Mouse (Mus musculus) forebrain, embryonic 14.5 days (tissue): ENCODE results near the gene Gm43302. TPM values are rescaled to one million over a fixed set of nuclear protein-coding genes. Genes with fewer than 3 reads are reported as not detected.
"Not testable (repeated sequence)": the region's sequence is repeated elsewhere in the genome, so short reads cannot be mapped to it uniquely, and the experiment has no call there.

Source experiments
- ATAC-seq: fragments of 200-750 bp; cut with Nextera tagmentation; 2 replicates; pipeline ENCODE4 v1.8.0; 2017; ENCODE audit warnings: mild to moderate bottlenecking, moderate library complexity
- DNase-seq: peaks from one replicate; pipeline ENCODE4 v3.0.0-alpha.2; 2015; ENCODE audit warnings: low spot score
- H3K27ac ChIP-seq: fragments of 300-500 bp; sonication (generic); 2 replicates; pipeline ENCODE4 v1.5.1; 2014; ENCODE audit warnings: low read depth, mild to moderate bottlenecking, control low read depth, low read length, moderate library complexity
- H3K27me3 ChIP-seq: fragments of 300-500 bp; sonication (generic); replicated peaks from 2 replicates; pipeline ENCODE4 v1.6.1; 2014; ENCODE audit warnings: low read length, control low read depth, mixed read lengths; ENCODE audit not compliant: control insufficient read depth, insufficient read depth
- H3K36me3 ChIP-seq: fragments of 300-500 bp; sonication (generic); 2 replicates; pipeline ENCODE4 v1.6.1; 2014; ENCODE audit warnings: low read length, control low read depth; ENCODE audit not compliant: control insufficient read depth, insufficient read depth
- H3K4me1 ChIP-seq: fragments of 300-500 bp; sonication (generic); 2 replicates; pipeline ENCODE4 v1.6.1; 2014; ENCODE audit warnings: antibody characterized with exemption, low read length, control low read depth; ENCODE audit not compliant: control insufficient read depth, insufficient read depth
- H3K4me2 ChIP-seq: fragments of 300-500 bp; sonication (generic); 2 replicates; pipeline ENCODE4 v1.6.1; 2014; ENCODE audit warnings: mild to moderate bottlenecking, control low read depth, low read length
- H3K4me3 ChIP-seq: fragments of 300-500 bp; sonication (generic); 2 replicates; pipeline ENCODE4 v1.5.1; 2014; ENCODE audit warnings: low read depth, low read length, control low read depth
- H3K9ac ChIP-seq: fragments of 300-500 bp; sonication (generic); 2 replicates; pipeline ENCODE4 v1.6.1; 2014; ENCODE audit warnings: mild to moderate bottlenecking, low read length, control low read depth, moderate library complexity
- H3K9me3 ChIP-seq: fragments of 300-500 bp; sonication (generic); replicated peaks from 2 replicates; pipeline ENCODE4 v1.6.1; 2016; ENCODE audit warnings: low read length, control low read depth, mixed read lengths; ENCODE audit not compliant: control insufficient read depth
- WGBS: fragments of 180-500 bp; shearing (Covaris S2); extraction: QIAGEN DNeasy Blood & Tissue Kit; methylation state at CpG from one replicate; pipeline ENCODE4 v1.1.7; 2014; 5-methylcytosine and 5-hydroxymethylcytosine counted together
- polyA plus RNA-seq: library from polyadenylated mRNA; unstranded; fragments of >200 nt; fragmentation: Nextera tagmentation; extraction: Ambion mirVana; gene quantifications from 2 replicates; pipeline ENCODE4 v1.2.1, GENCODE M21; 2014

The Gm43302 gene
- polyA plus RNA-seq = 0.39 and 0.74 TPM in 2 replicates

DNA sequence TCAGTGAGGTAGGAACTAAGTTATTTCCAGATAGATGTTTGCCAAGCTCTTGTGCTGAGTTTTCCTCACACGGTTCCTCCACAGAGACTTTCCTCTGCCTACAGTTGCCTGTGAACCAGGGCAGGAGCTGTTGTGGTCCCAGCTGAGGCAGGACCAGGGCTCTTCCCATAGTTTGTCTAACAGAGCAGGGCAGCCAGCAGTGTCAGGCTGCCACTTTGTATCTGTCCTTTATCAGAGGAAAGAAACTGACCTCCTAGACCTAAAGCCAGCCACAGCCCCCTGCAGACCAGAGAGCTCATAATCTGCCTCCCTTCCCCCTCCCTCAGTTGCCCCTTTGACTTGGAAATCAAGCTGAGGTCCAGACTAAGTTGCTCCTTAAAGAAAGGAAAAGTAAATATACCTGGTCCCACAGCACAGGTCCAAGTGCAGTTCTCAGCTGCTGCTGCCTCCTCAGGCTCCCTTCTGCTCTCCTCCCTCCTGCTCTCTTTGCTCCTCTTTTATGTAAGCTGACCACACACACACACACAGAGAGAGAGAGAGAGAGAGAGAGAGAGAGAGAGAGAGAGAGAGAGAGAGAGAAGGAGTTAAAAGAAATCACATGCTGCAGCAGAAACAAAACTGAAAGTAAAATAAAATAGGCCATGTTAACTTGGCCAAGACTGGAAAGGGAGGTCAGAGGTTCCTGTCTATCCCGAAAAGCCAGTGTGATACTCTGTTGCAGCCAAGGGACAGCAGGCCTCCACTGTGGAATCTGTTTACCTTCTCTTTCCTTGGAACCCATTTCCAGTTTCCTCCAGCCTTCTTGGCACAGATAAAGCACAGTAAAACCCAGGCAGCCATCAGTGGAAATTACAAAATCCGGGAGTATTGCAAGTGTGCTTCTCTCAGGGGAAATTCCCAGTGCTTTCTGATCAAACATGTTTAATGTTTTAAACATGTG is at the start of gene Gm43302, which contains the start of gene Gbp6:
Gene Gm43302 (minus strand): TSS at position 470 of the 940 bp plus-strand sequence.
Gene Gbp6 (minus strand): TSS at position 473 of the 940 bp plus-strand sequence.
- not testable (repeated sequence) for H3K36me3 ChIP-seq, H3K9me3 ChIP-seq, H3K4me1 ChIP-seq, H3K4me3 ChIP-seq, H3K27me3 ChIP-seq, H3K4me2 ChIP-seq, H3K27ac ChIP-seq, ATAC-seq, H3K9ac ChIP-seq
- 63% methylated on average over 3 of the region's 3 CpGs for WGBS
- DNase-seq = peak; percentile 6

DNA sequence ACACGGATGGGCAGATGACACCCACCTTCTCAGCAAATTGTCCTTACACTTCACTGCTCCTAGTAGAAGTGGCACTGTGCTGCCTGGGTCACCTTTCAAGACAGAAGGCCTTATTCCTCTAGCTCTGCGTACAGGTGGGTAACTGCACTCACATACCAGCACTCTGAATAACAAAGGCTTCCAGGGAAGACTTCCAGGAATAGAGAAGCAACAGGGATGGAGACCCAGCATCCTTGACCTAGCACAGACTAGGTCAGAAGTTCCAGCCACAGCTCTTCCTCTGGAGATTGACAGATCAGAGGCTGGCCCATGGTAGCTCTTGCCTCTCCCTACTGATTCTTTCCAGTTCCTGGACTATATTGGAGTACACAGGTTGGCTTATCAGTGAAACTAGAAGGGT is 47.8 kb upstream of the Gm43302 start:
- Histone ChIP-seq H3K27me3 (no peaks in the 10 kb centered on the region), H3K36me3 (no peaks in the 10 kb centered on the region), H3K9ac (no peak overlapping the region), H3K9me3 (no peaks in the 10 kb centered on the region), H3K4me2 (no peak overlapping the region), H3K27ac (no peak overlapping the region), H3K4me3 (no peak overlapping the region), H3K4me1 (no peaks in the 10 kb centered on the region)
- WGBS = 67% methylated on average over 2 of the region's 2 CpGs
- no peak for ATAC-seq
- DNase-seq = no peak

DNA sequence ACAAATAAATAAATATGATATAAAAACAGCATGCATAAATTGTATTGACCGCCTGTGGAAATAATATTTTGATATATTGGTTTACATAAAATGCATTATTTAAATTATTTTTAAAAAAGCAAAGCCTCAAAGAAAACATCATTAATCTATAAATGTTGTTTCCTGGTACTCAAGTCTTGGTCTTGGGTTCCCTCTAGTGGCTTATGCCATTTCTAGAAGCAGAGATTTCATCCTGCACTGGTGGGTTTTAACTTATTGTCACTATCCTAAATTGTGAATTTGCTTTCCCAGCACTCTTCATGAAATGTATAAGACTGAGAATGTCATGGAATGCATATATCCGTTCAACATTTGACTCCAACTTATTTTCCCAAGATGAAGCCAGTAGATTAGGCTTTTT is 29.0 kb upstream of the Gm43302 start:
- no peak overlapping the region for H3K4me3 ChIP-seq
- no peak overlapping the region for H3K4me2 ChIP-seq
- no peak overlapping the region for H3K27ac ChIP-seq
- H3K36me3 ChIP-seq = no peaks in the 10 kb centered on the region
- no peaks in the 10 kb centered on the region for H3K4me1 ChIP-seq
- H3K9ac ChIP-seq = no peak overlapping the region
- WGBS = 64% methylated on average over 2 of the region's 2 CpGs
- DNase-seq (peak; percentile 16), ATAC-seq (no peak)
- H3K9me3 ChIP-seq = no peaks in the 10 kb centered on the region
- no peaks in the 10 kb centered on the region for H3K27me3 ChIP-seq

DNA sequence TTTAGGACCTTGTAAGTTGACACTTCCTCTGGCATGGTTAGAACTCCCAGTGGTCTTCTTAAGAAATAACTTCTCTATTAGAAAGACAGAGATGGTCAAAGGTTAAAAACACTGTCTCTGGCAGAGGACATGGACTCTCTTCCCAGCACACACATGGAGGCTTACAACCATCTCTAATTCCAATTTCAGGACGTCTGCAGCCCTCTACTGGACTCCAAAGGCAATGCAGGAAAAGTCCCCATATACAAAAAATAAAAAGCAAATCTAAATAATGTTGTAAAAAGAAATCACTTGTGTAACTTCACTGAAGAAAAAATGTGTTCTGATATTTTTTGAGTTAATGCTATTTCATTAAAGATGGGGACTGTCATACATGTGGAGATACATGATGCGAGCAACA is 17.4 kb upstream of the Gm43302 start:
- ATAC-seq (no peak), DNase-seq (no peak)
- no peaks in the 10 kb centered on the region for H3K4me1 ChIP-seq
- H3K9me3 ChIP-seq = no peaks in the 10 kb centered on the region; the same call in 1 of the 2 replicates
- no peak overlapping the region for H3K4me2 ChIP-seq
- H3K27me3 ChIP-seq = no peaks in the 10 kb centered on the region
- H3K36me3 ChIP-seq = no peaks in the 10 kb centered on the region
- H3K27ac ChIP-seq = no peak overlapping the region
- no peak overlapping the region for H3K9ac ChIP-seq
- no peak overlapping the region for H3K4me3 ChIP-seq
- 83% methylated on average over 2 of the region's 2 CpGs for WGBS

DNA sequence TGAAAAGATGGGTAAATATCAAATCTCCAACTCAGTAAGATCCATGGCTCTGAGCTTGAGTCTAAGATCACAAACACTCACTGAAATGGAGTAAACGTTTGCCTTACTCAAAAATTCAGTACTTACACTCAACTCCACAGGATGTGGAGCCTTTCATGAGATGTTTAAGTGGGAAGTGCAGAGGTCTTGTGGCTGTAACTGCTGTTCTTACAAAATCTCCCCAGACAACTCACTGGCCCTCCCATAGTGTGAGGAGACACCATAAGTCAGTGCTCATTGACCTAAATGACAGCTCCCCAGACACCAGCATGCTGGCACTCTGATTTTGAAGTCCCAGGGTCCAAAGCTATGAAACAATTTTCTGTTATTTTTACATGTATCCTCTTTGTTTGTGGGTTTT is 15.7 kb upstream of the Gm43302 start:
- ATAC-seq, H3K4me1 ChIP-seq, H3K4me2 ChIP-seq, H3K4me3 ChIP-seq, H3K36me3 ChIP-seq, H3K27me3 ChIP-seq, H3K9me3 ChIP-seq, DNase-seq, H3K9ac ChIP-seq, H3K27ac ChIP-seq: not testable (repeated sequence)
- 66% methylated on average over 1 of the region's 1 CpGs for WGBS

DNA sequence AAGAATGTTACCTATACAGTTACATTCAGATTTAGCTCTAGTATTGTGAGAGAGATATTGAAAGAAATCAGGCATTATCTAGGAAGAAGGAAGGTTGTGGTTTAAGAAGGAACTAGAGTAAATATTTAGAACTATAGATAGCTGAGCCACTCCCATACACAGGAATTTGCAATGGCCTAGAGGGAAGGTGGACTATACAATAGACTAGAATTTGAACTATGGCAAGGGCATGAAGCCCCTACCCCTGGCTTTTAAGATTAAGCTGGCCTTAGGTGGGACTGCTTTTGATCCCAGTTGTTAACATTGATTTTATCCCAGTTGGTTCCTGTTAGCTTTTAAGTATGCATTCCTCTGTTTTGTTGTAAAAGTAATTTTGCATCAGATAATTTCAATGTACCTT is 13.5 kb upstream of the Gm43302 start:
- not testable (repeated sequence) for H3K27me3 ChIP-seq, H3K9ac ChIP-seq, H3K9me3 ChIP-seq, H3K36me3 ChIP-seq, ATAC-seq, H3K4me2 ChIP-seq, DNase-seq, H3K4me3 ChIP-seq, H3K27ac ChIP-seq, H3K4me1 ChIP-seq

DNA sequence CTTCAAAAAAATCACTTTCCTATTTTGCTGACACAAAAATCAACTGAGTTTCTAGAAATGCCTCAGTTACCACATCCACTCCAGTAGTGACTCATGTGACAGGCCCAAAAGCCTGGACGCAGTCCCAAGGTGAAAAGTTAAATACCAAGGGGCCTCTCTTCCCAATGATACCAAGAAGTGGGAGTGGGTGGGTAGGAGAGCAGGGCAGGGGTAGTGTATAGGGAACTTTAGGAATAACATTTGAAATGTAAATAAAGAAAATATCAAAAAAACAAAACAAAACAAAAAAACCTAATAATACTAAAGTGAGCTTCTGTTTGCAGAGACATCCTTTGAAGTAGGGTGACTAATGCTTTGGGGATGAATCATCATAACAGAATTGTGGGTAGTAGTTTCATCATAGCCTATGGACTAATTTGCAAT is 12.7 kb upstream of the Gm43302 start:
- Histone ChIP-seq H3K27me3 (no peaks in the 10 kb centered on the region), H3K4me1 (no peaks in the 10 kb centered on the region), H3K4me2 (no peak overlapping the region), H3K9me3 (no peaks in the 10 kb centered on the region; the same call in 1 of the 2 replicates), H3K36me3 (no peaks in the 10 kb centered on the region), H3K9ac (no peak overlapping the region), H3K4me3 (no peak overlapping the region), H3K27ac (no peak overlapping the region)
- DNase-seq (no peak), ATAC-seq (no peak)
- 88% methylated on average over 1 of the region's 1 CpGs for WGBS

DNA sequence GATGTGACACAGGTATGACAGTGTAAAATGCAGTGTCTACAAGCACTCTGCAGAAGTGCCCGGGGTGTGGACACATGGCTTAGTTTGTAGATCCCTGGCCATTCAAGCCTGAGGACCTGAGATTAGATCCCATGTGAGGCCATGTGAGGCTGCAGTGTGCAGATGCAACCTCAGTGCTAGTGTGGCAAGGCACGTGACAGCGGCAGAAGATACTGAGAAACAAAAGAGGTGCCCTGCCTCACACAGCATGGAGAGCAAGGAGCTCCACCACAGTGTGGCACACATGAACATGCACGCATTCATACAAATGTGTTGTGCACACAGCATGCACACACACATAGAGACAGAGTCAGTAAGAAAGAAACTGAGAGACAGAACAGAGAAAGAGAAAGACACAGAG is 12.2 kb upstream of the Gm43302 start:
- H3K9me3 ChIP-seq, DNase-seq, H3K4me2 ChIP-seq, H3K36me3 ChIP-seq, H3K4me1 ChIP-seq, H3K27ac ChIP-seq, ATAC-seq, H3K9ac ChIP-seq, H3K4me3 ChIP-seq, H3K27me3 ChIP-seq: not testable (repeated sequence)
- WGBS = 93% methylated on average over 4 of the region's 4 CpGs

DNA sequence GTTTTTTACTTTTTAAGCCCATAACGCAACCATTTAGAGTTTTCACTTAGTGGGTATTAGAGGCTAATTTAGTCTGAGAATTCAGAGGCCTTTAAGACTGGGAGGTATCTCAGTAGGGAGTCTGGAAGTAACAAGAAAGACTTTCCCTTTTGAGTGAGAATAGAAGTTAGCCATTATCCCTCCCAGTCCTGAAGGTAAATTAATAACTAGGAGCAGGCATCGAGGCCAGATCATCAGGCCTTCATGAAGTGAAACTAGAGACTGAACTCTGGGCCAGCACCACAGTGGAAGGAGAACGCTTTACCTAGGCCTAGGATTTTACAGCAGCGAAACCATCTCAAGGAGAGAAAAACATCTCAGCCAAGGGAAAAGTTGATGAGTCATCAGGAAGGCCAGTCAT is 8.5 kb upstream of the Gm43302 start:
- Histone ChIP-seq H3K4me2 (no peak overlapping the region), H3K9ac (no peak overlapping the region), H3K9me3 (no peaks in the 10 kb centered on the region), H3K27me3 (no peaks in the 10 kb centered on the region), H3K4me1 (no peaks in the 10 kb centered on the region), H3K36me3 (no peaks in the 10 kb centered on the region), H3K4me3 (no peak overlapping the region), H3K27ac (no peak overlapping the region)
- DNase-seq (no peak), ATAC-seq (no peak)
- WGBS = 46% methylated on average over 4 of the region's 4 CpGs
